Mouse (Mus musculus) forebrain, embryonic 16.5 days (tissue): ENCODE data around the gene Gm6040. TPM values are rescaled to one million over a fixed set of nuclear protein-coding genes. Genes with fewer than 3 reads are reported as not detected.

Experiments
- polyA plus RNA-seq: library from polyadenylated mRNA; unstranded; fragments of >200 nt; fragmentation: Nextera tagmentation; extraction: Ambion mirVana; gene quantifications from 2 replicates; pipeline ENCODE4 v1.2.1, GENCODE M21; 2015

Gm6040 gene
- polyA plus RNA-seq, 1 experiment from 2014 or later = not detected

Other genes with a start within 250 kb of the Gm6040 start
- gene Defb33, start 29.4 kb downstream of the Gm6040 start, polyA plus RNA-seq = not detected in 2 replicates
- not detected in 2 replicates for gene Gm15056, start 19.4 kb downstream of the Gm6040 start, polyA plus RNA-seq
- gene AY761185, start 22.6 kb upstream of the Gm6040 start, polyA plus RNA-seq = not detected in 2 replicates
- gene Defa21, start 103.5 kb upstream of the Gm6040 start, polyA plus RNA-seq = not detected in 2 replicates
- gene Defa23, start 133.0 kb upstream of the Gm6040 start, polyA plus RNA-seq = not detected in 2 replicates
- gene Defa35, start 143.0 kb upstream of the Gm6040 start, polyA plus RNA-seq = not detected in 2 replicates
- not detected in 2 replicates for gene Defa25, start 162.4 kb upstream of the Gm6040 start, polyA plus RNA-seq
- not detected in 2 replicates for gene Gm14851, start 174.0 kb upstream of the Gm6040 start, polyA plus RNA-seq
- not detected in 2 replicates for gene Defa30, start 212.6 kb upstream of the Gm6040 start, polyA plus RNA-seq
- not detected in 2 replicates for gene Defa22, start 240.2 kb upstream of the Gm6040 start, polyA plus RNA-seq